Mouse (Mus musculus) lung, postnatal 14 days (tissue): Measurements from ENCODE around the gene Gm49333.
"Not testable (repeated sequence)": the region's sequence is repeated elsewhere in the genome, so short reads cannot be mapped to it uniquely, and the experiment has no call there.

Experiments
- DNase-seq: peaks from one replicate; pipeline ENCODE4 v3.0.0; 2021

Gene Gm49333

DNA sequence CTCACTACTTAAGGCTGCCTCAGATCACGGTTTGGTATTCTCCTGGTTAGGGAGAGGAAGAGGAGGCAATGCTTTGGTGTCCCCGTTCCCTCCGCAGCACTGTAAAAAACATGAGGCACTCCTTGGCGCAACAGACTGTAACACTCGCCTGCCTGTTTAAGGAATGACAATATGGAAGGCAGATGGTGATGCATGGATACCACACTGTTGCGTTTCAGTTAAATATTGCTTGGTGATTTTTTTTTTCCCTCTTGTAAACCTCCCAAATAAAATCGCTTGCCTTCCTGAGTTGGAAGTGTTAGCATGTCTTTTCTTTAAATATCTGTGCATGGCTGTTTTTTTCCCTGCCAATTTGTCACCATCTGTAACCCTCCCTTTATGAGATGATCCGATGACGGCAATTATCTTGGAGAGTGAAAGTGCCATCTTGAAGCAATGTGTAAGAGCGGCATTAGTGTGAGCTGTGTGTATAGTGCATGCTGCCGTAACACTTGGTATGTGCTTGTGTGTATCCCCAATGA is 17.5 kb downstream of the Gm49333 start:
- DNase-seq = no peak

DNA sequence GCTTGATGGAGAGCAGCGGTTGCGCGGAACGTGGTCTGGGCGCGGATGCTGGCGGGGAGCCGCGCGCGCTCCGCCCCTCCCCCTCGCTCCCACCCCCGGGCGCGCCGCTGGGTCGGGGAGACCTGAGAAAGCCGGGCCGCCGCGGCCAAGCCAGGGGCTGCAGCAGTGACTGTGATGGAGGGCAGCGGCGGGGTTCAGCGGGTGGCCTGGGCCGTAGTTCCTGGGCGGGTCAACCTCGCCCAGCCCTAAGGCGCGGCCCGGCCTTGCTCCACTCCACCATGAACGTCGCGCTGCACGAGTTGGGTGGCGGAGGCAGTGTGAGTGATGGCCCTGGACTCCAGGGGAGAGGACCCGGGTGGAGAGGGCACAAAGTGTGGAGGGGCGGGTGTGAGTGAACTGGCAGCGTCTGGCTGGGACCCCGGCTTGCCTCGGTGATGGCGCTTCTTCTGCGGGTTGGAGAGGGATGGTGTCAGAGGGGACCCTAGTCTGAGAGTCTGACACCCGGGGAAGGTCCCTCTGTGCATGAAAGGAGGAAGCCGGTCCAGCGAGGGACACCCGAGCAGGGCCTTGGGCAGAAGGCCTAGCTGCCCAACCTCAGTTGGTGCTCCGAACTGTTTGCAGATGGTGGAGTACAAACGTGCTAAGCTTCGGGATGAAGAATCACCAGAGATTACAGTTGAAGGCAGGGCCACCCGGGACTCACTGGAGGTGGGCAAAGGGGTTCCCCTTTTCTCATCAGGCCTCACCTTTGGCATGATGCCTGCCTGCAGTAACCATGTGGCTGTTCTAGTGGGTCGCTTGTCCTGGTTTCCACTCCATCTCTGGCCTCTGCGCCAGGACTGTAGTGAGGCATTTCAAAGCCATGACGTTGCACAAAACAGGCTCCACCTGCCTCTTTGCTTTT is 18.6 kb downstream of the Gm49333 start, which contains the start of gene Ece2:
TSS of gene Ece2 (plus strand) at position 98 of the 904 bp plus-strand sequence.
- DNase-seq = peak; percentile 4

DNA sequence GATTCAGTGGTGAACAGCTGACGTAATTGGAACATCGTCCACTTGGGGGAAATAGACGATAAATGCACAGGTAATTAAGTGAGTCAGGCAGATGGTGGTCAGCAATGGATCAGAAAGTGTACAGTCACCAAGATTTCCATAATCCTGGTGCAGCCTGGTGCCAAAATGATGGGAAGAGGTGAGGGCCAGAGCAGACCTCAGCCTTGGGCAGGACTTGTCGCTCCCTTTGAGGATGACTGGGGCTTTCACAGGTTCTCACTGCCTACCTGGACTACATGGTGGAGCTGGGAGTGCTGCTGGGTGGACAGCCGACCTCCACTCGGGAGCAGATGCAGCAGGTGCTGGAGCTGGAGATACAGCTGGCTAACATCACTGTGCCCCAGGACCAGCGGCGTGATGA is 26.0 kb downstream of the Gm49333 start:
- DNase-seq = no peak

DNA sequence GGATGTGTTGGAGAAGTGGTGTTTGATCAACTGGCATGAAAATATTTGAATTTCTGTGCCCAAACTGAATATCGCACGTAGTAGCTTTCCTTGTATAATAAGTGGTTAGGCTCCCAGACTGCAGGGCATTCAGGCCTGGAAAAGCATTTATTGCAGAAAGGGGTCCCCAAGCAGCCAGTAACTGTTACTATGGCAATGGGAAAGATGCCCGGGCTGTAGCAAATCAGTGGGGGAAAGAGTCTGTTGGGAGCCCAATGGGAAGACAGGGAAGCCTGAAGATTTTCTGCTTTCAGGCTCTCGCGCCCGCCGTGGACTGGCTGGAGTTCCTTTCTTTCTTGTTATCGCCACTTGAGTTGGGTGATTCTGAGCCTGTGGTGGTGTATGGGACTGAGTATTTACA is 27.0 kb downstream of the Gm49333 start:
- no peak for DNase-seq

DNA sequence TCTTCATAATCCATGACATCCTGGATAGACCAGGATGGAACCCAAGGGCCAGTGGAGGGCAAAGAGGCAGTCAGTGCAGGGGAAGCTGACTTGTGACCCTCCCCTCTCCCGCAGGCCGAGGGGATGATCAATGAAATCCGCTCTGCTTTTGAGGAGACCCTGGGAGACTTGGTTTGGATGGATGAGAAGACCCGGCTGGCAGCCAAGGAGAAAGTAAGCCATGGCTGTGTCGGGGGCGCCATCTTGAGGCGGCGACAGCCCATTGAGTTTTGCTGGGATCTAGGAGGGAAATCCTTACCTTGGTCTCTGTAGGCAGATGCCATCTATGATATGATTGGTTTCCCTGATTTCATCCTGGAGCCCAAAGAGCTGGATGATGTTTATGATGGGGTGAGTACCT is 30.8 kb downstream of the Gm49333 start:
- DNase-seq = peak; percentile 78

DNA sequence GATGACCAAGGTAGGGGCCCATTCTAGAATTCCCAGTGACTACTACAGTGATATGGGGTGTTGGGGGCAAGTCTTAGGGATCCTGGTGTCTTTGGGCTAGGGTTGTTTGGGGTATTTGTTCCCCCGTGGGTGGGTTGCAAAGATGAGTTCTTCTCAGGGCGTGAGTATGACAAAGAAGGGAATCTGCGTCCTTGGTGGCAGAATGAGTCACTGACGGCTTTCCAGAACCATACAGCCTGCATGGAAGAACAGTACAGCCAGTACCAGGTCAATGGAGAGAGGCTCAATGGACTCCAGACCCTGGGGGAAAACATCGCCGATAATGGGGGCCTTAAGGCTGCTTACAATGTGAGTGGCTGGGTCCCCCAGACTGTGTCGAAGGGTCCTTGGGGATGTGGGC is 32.5 kb downstream of the Gm49333 start:
- no peak for DNase-seq

DNA sequence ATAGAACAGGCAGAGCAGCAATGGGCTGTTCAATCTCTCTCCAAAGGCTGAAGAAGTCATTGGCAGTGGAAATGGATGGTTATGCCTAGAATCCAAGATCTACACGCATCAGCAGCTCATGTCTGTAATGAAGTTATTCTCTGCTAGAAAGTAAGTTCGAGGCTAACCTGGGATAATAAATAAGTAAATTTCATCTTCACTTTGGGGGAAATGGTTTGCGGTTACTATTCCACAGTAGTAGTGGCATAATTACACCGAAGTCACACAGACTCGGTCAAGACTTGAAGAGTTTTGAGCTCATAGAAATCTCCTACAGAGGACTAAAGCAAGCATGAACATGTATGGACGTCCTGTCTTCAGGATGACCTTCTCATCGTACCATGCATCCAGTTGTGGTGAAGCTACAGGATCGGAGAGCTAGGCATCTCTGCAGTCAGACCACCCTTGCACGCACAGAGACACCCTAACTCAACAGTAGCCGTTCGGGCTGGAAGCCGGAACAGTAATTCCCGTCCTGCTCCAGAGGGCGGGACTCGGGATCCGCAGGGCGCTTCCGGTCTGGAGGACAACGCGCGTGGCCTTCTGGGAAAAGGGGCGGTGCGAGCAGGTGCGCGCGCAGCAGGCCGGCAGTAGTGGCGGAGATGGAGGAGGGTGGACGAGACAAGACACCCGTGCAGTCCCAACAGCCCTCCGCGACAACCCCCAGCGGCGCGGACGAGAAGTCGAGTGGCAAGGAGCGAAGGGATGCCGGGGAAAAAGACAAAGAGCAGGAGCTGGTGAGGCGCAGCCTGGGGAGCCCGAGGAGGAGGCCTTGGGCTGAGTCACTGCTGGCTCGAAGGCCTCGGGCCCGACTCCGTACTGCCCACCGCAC is 39.9 kb downstream of the Gm49333 start, which contains the start of gene Psmd2:
TSS of gene Psmd2 (plus strand) at position 577 of the 871 bp plus-strand sequence.
- DNase-seq = peak; percentile 98

DNA sequence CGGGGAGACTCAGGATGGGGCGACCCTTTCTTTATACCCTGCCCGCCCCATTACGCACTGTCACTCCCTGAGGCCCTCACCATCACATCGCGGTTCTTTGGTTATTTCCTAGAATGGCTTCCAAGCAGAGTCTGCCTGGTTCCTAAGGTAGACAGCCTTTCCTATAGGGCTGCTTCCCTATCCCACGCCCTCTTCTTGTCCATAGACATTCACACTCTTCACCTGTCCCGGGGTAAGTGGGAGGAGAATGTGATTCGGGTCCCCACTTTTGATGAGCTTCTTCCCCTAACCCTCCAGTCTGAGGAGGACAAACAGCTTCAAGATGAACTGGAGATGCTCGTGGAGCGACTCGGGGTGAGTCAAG is 40.5 kb downstream of the Gm49333 start:
- DNase-seq = no peak

DNA sequence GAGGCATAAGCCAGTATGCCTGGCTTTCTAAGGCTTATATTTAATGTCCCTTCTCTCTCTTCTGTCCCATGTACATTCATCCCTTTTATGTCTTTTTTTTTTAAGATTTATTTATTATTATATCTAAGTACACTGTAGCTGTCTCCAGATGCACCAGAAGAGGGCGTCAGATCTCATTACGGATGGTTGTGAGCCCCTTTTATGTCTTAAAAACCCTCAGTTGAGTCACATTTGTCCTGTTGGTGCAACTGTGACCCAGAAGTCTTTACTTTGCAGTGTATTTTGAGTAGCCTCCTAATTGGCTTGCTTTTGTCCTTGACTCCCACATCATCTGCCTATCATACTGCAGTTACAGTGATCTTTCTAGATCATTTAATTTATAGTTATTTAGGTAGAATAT is 41.9 kb downstream of the Gm49333 start:
- no peak for DNase-seq

DNA sequence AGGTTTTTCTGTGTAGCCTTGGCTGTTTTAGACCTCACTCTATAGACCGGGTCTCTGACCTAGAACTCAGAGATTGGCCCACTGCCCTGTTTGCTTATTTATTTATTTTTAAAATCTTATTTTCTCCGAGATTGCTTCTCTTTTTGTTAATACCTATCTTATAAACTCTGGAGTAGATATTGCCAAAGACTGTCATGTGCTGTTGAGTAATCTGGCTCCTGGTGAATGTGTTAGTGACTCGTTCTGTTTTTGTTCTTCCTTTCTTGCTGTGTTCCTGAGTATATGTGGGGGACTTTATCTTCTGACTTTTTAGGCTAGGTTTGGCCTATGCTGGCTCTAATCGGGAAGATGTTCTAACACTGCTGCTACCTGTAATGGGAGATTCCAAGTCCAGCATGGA is 46.3 kb downstream of the Gm49333 start:
- no peak for DNase-seq

DNA sequence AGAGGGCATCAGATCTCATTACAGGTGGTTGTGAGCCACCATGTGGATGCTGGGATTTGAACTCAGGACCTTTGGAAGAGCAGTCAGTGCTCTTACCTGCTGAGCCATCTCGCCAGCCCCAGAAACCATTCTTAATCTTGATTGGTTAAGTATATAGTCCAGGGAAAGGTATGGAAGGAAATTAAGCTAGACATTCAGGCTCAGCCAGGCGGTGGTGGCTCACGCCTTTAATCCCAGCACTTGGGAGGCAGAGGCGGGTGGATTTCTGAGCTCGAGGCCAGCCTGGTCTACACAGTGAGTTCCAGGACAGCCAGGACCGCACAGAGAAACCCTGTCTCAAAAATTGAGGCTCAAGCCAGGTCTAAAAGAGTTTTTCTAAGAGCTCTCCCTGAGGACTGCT is 56.6 kb downstream of the Gm49333 start, which contains the start of gene Eif4g1:
TSS of gene Eif4g1 (plus strand) at position 301 of the 400 bp plus-strand sequence.
- DNase-seq = not testable (repeated sequence)

DNA sequence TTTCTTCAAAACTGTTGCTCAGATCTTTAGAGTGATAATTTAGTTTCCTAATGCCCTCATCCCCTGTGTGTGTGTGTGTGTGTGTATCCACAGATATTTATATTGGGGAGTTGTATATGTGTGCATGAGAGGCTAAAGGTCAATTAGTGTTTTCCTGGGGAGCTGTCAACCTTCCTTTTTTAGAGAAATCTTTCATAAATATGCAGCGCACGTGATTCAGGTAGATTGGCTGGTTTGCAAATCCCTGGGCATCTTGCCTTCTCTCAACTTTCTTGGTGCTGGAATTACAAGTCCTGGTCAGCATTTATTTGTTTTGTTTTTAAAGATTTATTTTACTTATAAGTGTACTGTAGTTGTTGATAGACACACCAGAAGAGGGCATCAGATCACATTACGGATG is 58.9 kb downstream of the Gm49333 start:
- DNase-seq = no peak

DNA sequence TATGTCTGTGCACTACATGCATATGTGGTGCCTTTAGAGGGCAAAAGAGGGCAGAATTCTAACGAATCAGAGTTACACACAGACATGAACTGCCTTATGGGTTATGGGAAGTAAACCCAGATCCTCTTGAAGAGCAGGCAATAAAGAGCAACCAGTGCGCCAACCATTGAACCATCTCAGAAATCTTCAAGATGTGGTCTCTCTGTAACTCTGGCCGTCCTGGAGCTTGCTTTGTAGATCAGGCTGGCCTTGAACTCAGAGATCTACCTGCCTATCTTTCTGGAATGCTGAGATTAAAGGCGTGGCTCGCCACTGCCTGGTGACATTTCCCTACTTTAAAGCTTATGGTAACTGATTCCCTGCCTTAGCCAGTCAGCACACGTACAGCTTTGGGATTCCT is 60.5 kb downstream of the Gm49333 start:
- DNase-seq = no peak

DNA sequence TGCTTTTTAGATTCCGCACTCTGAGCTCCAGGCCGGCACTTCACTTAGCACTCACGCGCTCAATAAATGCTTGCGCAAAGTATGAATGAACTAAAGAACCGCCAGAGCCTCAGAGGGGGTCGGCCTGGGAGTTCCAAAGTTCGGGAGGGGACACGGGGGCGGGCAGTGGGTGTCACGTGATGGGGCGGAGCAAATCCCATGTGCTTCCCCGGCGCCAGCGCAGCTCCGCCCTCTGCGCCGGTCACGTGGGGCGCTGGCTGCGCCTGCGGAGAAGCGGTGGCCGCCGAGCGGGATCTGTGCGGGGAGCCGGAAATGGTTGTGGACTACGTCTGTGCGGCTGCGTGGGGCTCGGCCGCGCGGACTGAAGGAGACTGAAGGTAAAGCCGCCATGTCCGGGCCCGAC is 61.1 kb downstream of the Gm49333 start:
- DNase-seq = peak; percentile 96

DNA sequence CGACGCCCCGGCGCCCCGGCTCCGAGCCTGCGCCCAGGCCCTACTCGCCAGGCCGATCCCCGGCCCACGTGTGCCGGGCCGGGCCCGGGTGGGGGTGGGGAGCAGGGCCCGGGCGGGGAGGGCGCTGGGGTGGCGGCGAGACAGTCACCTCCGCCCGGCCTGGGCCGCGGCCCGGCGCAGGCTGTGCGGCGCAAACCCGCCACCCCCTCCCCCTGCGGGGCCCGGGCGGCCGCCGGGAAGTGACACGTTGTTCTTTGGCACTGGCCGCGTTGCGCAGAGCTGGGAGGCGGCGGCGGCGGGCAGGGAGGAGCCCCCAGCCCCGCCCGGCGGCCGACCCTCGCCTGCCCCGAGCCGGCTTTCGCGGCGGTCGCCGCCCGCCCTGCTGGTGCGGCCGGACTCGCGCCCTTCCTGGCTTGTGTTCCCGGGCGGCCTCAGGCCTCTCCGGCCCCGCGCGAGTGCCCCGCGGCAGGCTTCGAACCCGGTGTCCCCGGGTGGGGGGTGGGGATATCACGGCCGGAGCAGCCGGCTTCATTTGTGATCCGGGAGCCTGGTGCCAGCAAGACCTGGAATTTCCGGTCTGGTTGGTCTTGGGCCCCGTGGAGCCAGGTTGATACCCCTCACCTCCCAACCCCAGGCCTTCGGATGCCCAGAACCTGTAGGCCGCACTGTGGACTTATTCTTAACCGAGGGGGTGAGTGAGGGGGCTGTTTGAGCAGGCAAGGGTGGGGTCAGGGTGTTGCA is 61.7 kb downstream of the Gm49333 start:
- peak; percentile 74 for DNase-seq

DNA sequence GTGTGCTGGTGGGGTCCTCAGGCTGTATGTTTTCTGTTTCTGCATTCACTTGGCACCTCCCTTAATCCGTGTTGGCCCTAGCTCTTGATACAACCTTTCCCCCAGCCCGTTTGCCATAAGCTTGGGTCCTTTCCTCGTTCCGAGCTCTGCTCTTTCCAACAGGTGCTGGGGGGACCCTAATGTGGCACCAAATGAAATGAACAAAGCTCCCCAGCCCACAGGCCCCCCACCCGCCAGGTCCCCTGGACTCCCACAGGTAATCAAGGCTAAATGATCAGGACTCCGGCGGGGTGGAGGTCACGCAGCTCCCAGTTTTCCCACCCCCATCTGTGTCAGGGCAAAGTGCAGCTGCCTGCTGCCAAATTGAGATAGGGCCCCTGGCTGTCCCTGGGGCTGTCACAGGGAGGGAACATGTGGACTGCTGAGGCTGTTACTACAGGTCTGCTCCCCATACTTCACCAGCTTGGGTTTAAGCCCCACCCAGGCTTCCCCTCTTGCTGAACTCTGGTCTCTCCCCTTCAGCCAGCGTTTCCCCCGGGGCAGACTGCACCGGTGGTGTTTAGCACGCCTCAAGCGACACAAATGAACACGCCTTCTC is 62.4 kb downstream of the Gm49333 start:
- no peak for DNase-seq

DNA sequence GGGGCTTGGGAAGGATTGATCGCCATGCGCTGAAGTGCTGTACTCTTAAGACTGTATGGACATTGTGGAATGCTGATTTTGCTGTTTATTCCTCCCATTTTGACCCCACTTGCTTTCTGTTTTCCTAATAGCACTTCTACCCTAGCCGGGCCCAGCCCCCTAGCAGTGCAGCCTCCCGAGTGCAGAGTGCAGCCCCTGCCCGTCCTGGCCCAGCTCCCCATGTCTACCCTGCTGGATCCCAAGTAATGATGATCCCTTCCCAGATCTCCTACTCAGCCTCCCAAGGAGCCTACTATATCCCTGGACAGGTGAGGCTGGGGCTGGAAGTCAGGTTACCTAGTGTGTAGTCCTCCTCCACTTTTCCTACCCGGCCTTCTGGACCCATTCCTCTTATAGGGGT is 63.8 kb downstream of the Gm49333 start:
- DNase-seq = no peak

DNA sequence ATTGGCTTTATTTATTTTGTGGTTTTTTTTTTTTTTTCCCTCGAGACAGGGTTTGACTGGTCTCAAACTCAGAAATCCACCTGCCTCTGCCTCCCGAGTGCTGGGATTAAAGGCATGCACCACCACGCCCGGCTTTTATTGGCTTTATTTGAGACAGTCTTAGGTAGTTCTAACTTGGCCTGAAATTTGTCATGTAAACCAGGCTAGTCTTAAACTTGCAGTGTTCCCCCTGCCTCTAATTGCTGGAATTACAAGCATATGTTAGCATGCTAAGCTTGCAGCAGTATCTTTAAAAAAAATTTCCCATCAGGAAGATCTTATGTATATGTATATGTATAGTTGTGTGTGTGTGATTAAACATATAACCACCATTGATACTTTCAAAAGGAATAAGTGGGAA is 65.3 kb downstream of the Gm49333 start:
- no peak for DNase-seq

DNA sequence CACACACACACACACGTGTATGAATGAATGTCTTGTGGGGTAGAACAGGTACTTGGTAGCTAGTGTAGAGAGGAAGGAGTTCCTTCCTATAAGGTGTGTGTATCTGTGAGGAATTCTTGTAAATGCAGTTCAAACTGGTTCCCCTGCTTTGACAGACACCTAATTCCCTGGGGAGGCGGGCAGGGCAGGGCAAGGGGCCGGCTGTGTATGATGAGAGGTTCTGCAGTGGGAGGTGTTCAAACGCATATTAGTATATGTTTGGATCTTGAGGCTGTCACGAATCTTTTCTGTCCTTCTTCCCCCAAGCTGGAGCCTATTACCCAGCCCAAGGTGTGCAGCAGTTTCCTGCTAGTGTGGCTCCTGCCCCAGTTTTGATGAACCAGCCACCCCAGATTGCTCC is 66.0 kb downstream of the Gm49333 start:
- no peak for DNase-seq

DNA sequence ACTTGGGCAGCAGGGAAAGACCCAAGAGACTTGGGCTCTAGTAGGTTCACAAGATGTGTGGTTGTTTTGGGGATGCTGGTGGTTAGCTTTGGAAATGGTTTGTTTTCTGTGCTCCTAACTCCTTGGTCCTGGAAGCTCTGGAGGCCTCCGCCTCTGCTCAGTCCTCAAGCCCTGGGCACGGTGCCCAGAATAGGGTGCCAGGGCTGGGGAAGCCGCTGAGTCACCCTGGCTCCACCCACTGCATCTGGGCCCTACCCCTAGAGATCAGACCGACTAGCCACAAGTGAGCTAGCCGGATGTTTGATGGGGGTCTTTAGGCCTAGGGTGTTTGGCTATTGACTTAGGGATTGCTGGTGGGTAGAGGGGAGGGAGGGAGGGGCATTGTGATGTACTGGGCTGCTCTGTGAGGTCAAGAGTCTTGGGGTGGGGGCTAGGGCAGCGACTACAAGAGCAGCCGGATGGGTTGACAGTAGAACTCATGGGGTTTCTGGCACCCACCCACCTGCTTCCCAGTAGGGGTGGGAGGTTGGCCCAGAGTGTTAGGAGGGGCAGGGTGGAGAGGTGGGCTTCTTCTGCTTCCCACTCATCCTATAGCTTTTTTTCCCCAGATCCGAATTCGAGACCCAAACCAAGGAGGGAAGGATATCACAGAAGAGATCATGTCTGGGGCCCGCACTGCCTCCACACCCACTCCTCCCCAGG is 66.7 kb downstream of the Gm49333 start:
- peak; percentile 89 for DNase-seq

DNA sequence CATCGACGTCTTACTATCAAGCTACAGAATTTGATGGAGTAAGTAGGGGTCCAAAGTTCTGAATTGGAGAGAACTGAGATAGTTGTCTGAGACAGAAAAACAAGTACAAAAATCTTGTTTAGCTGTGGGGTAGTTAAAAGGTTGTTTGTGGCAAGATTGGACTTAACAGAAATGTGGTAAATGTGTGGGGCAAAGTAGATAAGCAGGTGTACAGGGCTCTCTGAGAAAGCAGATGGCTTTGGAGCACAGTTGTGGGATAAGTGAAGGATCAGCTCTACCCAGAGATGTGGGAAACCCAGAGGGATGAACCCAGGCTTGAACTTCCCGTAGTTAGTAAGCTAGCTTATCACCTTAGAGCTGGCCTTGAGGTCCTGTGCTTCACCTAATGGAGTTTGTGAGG is 79.4 kb downstream of the Gm49333 start:
- DNase-seq = no peak

DNA sequence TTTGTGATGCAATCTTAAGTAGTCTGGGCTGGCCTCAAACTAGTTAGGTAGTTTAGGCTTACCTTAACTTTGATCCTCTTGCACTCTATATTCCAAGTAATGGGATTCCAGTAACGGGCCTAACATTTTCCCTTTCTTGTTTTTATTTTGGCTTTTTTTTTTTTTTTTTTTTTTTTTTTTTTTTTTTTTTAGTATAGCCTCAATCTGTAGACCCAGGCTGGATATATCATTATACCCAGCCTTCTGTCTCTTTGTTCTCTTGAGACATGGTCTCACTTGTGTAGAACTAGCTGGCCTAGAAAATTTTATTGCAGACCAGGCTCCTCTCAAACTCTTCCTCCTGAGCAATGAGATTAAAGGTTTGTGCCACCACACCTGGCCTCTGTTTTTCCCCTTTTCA is 80.2 kb downstream of the Gm49333 start:
- no peak for DNase-seq
